Mouse (Mus musculus) small intestine, adult 2 months (tissue): ENCODE data around the gene Rhog.

ENCODE experiments used
- CTCF ChIP-seq: fragments of 200-500 bp; IDR thresholded peaks from 2 replicates; pipeline ENCODE4 v1.5.1; 2012; ENCODE audit warnings: low read depth, mild to moderate bottlenecking, control low read depth, inconsistent platforms, low read length, moderate library complexity, mixed read lengths; ENCODE audit not compliant: insufficient replicate concordance, insufficient read length; ENCODE audit errors: extremely low read depth
- POLR2A ChIP-seq: fragments of 200-500 bp; IDR thresholded peaks from 2 replicates; pipeline ENCODE4 v1.6.1; 2012; ENCODE audit warnings: low read depth, mild to moderate bottlenecking, control low read depth, inconsistent platforms, low read length, moderate library complexity

GRCm38 (mm10) chr7:102255954-102256353 is at the start of gene Rhog:
- TF ChIP-seq POLR2A = no peak
- TF ChIP-seq CTCF = no peak
